Mouse (Mus musculus): ENCODE data around the gene AL607142.1.
A peak's percentile ranks its signal among the peaks of the same experiment; 100 is the strongest.

Gene AL607142.1

DNA sequence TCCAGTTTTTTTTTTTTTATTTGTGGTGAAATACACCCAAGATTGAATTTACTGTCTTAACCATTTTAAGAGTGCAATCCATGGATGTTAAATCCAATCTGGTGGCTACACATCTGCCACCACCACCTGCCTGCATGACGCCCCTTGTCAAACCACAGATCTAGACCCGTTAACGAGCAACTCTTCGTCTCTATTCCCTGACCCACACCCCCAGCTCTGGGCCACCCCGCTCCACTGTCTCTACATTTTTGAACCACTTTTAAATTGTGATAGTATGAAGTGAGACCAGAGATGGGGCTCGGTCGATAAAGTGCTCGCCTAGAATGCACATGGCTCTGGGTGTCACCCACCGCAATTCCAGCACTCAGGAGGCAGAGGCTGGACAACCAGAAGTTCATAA is 8.3 kb upstream of the AL607142.1 start:
- no peak for DNase-seq (ENCODE audit: low spot score in 2 of 2)

GRCm38 (mm10) chr4:120057529-120057928 is 7.3 kb upstream of the AL607142.1 start:
- no peak for DNase-seq (ENCODE audit: low spot score in 2 of 2)

- no peak for DNase-seq (ENCODE audit: low spot score in 2 of 2)
Observed at GRCm38 (mm10) chr4:120058157-120058556, 6.6 kb upstream of the AL607142.1 start.

DNA sequence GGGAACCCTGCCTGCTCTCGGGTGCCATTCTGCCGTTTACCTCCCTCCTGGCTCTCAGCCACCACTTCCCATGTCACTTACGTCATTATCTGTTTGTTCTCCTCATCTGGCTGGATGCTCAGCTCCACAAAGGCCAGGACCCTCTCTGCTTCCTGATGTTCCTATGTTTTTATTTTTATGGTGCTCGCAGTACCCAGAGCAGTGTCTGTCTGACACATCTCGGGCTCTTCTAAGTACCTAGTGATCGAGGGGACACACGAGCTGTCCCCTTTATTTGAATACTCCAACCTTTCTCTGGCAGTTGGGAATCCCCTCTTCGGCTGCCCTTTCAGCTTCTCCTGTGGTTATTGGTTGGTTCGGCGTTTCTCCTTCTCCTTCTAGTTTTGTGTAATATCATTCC is 6.0 kb upstream of the AL607142.1 start:
- no peak for DNase-seq (ENCODE audit: low spot score in 2 of 2)

GRCm38 (mm10) chr4:120061727-120062126 is 3.1 kb upstream of the AL607142.1 start:
- no peak for DNase-seq (ENCODE audit: low spot score in 2 of 2)

DNA sequence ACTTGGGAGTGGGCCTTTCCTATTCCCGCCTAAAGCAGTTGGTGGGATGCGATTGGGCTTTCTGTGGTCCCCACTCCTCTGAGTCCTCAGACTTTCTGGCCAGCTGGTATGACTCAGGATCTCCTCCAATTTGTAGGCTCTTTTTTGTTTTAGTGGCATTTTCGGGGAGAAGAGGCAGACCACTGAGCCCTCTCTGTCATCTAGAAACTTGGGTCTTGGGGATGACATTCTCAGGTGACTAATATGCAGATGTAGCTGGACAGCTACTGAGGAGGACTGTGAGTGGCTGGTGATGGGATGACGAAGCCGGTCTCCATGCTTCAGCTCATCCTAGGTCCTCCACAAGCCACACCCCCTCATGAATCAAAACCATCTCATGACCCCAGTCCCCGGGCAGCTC is 2.6 kb upstream of the AL607142.1 start:
- no peak for DNase-seq (ENCODE audit: low spot score in 2 of 2)

GRCm38 (mm10) chr4:120062754-120063153 is 2.0 kb upstream of the AL607142.1 start:
- no peak for DNase-seq (ENCODE audit: low spot score in 2 of 2)

GRCm38 (mm10) chr4:120063353-120064124 is 1.3 kb upstream of the AL607142.1 start:
- DNase-seq (ENCODE audit: low spot score in 2 of 2), result no peak

- DNase-seq (ENCODE audit: low spot score in 2 of 2), result no peak
Observed at GRCm38 (mm10) chr4:120066841-120067591, 2.2 kb downstream of the AL607142.1 start.

- DNase-seq (ENCODE audit: low spot score in 2 of 2), result no peak
Observed at GRCm38 (mm10) chr4:120067592-120068235, 2.9 kb downstream of the AL607142.1 start.

- no peak for DNase-seq (ENCODE audit: low spot score in 2 of 2)
Observed at GRCm38 (mm10) chr4:120068883-120069581, 4.2 kb downstream of the AL607142.1 start.

GRCm38 (mm10) chr4:120069582-120069980 is 4.8 kb downstream of the AL607142.1 start:
- no peak for DNase-seq (ENCODE audit: low spot score in 2 of 2)

DNA sequence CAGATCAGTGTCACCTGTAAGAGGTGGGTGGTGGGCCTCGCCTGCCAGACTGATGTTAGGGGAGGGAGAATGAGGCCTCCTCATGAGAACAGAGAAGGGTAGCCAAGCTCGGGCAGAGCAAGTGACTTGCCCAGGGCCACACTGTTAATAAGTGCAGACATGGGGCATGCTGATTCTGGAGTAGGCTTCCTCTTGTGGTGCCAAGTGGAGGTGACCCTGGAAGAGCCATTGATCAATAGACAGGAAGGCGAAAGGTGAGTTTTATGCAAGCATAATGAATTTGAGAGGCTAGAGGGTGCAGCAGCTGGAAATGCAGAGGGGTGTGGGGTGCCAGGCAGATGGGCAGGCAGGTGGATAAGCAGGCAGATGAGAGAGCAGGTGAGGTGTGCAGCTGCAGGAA is 6.6 kb downstream of the AL607142.1 start:
- no peak for DNase-seq (ENCODE audit: low spot score in 2 of 2)

- no peak for DNase-seq (ENCODE audit: low spot score in 2 of 2)
Observed at GRCm38 (mm10) chr4:120071842-120072507, 7.2 kb downstream of the AL607142.1 start.

DNA sequence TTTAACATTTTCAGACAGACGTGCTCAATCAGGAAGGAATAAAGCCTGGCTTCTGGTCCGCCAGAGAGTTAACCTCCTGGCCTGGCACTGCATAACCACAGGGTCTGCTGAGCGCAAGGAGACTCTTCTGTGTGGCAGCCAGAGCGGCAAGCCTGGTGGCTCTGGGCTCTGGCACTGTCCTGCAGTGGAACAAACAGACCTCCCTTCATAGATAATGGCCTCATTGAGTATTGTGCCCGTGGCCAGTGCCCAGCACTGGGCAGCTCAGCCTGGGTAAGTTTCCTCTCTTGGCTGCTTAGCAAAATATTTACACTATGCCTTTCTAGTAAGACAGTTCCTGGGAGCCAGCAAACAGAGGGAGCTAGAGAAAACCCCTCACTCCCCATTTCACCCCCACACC is 9.3 kb downstream of the AL607142.1 start:
- DNase-seq (ENCODE audit: low spot score in 2 of 2), result peak in 1 of 2 experiments; percentile 42

DNA sequence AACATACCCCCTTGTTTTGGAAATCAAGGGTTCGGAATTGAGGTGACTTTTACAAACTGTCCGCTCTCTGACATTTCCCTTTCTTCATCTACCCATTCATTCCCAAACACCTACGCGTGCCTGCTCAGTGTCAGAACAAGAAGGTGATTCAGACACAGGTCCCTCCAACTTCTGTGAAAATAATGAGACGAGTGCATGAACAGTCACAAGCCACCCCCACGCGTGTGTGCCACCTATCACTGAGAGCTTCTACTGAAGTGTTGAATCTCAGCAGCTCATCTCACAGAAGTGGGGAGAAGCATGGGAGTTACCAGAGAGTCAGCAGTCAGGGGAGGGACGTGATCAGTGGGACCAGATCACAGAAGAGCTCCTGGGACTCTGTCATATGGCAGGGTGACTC is 12.5 kb downstream of the AL607142.1 start:
- no peak for DNase-seq (ENCODE audit: low spot score in 2 of 2)

DNA sequence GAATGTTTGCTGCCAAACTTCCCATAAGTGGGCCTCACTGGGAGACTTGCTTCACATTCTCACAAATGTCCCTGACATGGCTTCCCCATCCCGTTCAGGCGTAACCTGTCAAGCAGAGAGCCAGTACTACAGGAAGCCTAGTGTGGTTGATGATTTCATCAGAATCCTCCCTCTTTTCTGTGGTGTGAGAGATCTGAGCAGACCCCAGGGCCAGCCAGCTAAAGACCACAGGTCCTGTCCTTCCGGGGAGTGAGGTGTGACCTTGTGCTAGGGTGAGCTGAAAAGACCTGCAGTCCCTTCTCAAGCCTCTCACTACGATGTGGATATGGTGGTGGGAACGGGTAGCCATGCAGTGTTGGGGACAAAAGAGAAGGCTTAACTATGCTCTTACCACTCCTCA is 17.7 kb downstream of the AL607142.1 start:
- no peak for DNase-seq (ENCODE audit: low spot score in 2 of 2)

DNA sequence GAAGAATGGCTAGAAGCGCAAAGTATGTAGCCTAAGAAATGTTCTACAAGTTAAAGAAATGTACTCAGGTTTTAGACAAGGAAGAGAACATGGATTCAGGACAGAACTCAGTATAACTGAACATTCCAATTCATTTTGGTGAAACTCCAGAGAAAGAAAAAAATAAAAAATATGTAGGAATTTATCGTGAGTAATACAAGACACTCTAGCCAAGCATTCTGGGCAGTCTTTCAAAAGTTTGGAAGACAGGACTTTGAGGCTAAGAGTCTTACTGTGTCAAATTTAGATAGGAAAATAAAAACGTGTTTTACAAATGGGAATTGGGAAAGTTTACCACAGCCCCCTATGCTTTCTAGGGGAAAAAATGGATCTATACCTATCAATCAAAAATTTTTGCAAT is 18.9 kb downstream of the AL607142.1 start:
- no peak for DNase-seq (ENCODE audit: low spot score in 2 of 2)

GRCm38 (mm10) chr4:120089536-120089935 is 24.7 kb downstream of the AL607142.1 start:
- no peak for DNase-seq (ENCODE audit: low spot score in 2 of 2)

- no peak for DNase-seq (ENCODE audit: low spot score in 2 of 2)
Observed at GRCm38 (mm10) chr4:120091997-120092783, 27.4 kb downstream of the AL607142.1 start.

GRCm38 (mm10) chr4:120096935-120097334 is 32.1 kb downstream of the AL607142.1 start:
- no peak for DNase-seq (ENCODE audit: low spot score in 2 of 2)
